Mouse (Mus musculus) heart, adult 2 months (tissue): ENCODE data around the gene Rpap2.

ENCODE experiments used
- CTCF ChIP-seq: fragments of 200-600 bp; IDR thresholded peaks from 2 replicates; pipeline ENCODE4 v1.8.1; 2022; ENCODE audit warnings: antibody characterized with exemption, mild to moderate bottlenecking, moderate library complexity
- POLR2A ChIP-seq: fragments of 200-500 bp; IDR thresholded peaks from 2 replicates; pipeline ENCODE4 v1.6.1; 2011; ENCODE audit warnings: mild to moderate bottlenecking, low read depth, low read length, control low read depth; ENCODE audit not compliant: insufficient read depth

DNA sequence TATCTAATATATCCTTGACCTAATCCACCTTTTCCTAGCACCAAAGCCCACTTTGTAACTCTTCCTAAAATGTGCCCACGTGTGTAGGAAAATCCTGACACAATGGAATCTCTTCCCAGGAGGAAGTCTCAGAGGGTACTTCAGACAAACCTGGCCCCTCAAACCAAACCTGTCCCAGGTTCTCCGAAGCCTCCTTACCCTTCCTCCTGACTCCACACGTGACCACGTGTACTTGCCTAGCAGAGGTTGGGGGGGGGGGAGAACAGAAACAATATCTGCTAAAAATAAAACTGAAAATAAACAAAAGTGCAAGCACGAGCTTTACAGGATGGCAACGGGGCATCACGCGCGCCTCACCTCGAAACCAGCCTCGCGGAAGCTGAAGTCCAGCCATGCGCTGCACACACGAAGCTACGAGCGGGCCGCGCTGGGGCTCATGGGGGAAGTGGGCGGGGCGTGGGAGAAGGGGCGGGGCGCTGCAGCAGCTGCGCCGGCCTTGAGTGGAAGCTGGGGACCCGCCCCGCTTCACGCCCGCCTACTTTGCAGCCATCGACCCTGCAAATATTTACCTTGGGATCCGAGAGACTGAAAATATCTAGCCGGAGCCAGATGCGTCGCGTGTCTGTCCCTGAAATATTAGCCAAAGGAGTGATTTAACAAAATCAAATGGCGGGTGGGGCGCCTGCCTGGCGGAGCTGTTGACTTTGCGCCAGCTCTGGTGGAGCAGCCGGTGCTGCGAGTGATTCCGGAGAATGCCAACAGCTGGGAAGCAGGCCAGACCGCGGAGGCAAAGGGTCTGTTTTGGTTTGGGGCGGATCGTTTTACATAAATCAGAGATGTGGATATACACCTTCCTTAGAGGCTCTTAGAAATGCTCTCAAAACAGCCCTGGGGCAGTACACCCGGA lies 90.7 kb downstream of the Rpap2 start:
- no peak for TF ChIP-seq POLR2A
- TF ChIP-seq CTCF: no peak
